Mouse (Mus musculus): ENCODE measurements around the gene Lsm5.

Gene Lsm5

GRCm38 (mm10) chr6:56703931-56704900, at the start of gene Lsm5:
Gene Lsm5, minus strand, starts transcription at chr6:56704710.
- DNase-seq: peak; percentile 85

GRCm38 (mm10) chr6:56753719-56754118, 49.2 kb upstream of the Lsm5 start:
- no peak for DNase-seq

GRCm38 (mm10) chr6:56745950-56746543, 41.5 kb upstream of the Lsm5 start:
- DNase-seq: no peak

GRCm38 (mm10) chr6:56732545-56732944, 28.0 kb upstream of the Lsm5 start:
- DNase-seq: no peak

GRCm38 (mm10) chr6:56720877-56721276, 16.4 kb upstream of the Lsm5 start:
- no peak for DNase-seq

- no peak for DNase-seq
These were observed 14.6 kb upstream of the Lsm5 start for GRCm38 (mm10) chr6:56719071-56719470.

GRCm38 (mm10) chr6:56715270-56715666, 10.8 kb upstream of the Lsm5 start:
- no peak for DNase-seq

- DNase-seq: peak; percentile 100
These were observed 10.2 kb upstream of the Lsm5 start, which contains the start of gene Avl9 for GRCm38 (mm10) chr6:56714574-56715269. Gene Avl9, plus strand, starts transcription at chr6:56714899.

GRCm38 (mm10) chr6:56714186-56714573, 9.7 kb upstream of the Lsm5 start:
- no peak for DNase-seq

- DNase-seq: no peak
These were observed 12.1 kb downstream of the Lsm5 start for GRCm38 (mm10) chr6:56692445-56692844.

GRCm38 (mm10) chr6:56691205-56691604, 13.3 kb downstream of the Lsm5 start:
- peak; percentile 62 for DNase-seq

GRCm38 (mm10) chr6:56688238-56688637, 16.3 kb downstream of the Lsm5 start:
- DNase-seq: no peak

GRCm38 (mm10) chr6:56664410-56664809, 40.1 kb downstream of the Lsm5 start:
- DNase-seq: no peak

- no peak for DNase-seq
These were observed 49.1 kb downstream of the Lsm5 start for GRCm38 (mm10) chr6:56655393-56655792.

GRCm38 (mm10) chr6:56652121-56652592, 52.4 kb downstream of the Lsm5 start:
- DNase-seq: no peak
